Mouse (Mus musculus): ENCODE measurements around the gene Rspo1.

DNA sequence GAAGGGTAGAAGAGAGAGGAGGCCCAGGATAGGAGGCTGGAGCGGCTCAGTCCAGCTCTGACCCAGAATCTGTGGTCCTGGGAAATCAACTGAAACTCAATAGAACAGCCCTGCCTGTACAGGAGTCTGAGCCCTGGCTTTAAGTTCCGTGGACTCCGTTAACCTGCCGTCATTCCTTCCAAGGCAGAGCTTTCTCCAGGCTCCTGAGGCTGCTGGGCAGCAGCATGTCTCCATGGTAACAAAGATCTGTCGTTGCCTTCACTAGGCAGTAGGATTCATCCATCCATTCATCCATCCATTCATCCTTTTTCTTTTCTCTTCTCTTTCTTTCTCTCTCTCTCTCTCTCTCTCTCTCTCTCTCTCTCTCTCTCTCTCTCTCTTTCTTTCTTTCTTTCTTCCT is 15.6 kb upstream of the Rspo1 start:
- no peak for TF ChIP-seq GATA1 (IDR thresholded peaks at IDR 0.05; ENCODE audit: borderline replicate concordance, low read length)
- TF ChIP-seq FLI1 (IDR thresholded peaks at IDR 0.05; ENCODE audit: low read length), result no peak
